Mouse (Mus musculus) midbrain, postnatal 0 days (tissue): ENCODE results near the gene Tmem145. TPM values are rescaled to one million over a fixed set of nuclear protein-coding genes. Genes with fewer than 3 reads are reported as not detected.

Source experiments
- ATAC-seq: fragments of 200-750 bp; cut with Nextera tagmentation; 2 replicates; pipeline ENCODE4 v1.8.0; 2017; ENCODE audit warnings: moderate number of reproducible peaks, mild to moderate bottlenecking, moderate TSS enrichment, moderate library complexity; ENCODE audit not compliant: low FRiP score
- DNase-seq: peaks from one replicate; pipeline ENCODE4 v3.0.0-alpha.2; 2015; ENCODE audit warnings: low spot score
- H3K27ac ChIP-seq: fragments of 300-500 bp; sonication (generic); 2 replicates; pipeline ENCODE4 v1.5.1; 2014; ENCODE audit warnings: low read depth, mild to moderate bottlenecking, low read length, mixed read lengths
- H3K27me3 ChIP-seq: fragments of 300-500 bp; sonication (generic); 2 replicates; pipeline ENCODE4 v1.6.1; 2014; ENCODE audit warnings: low read length, control low read depth, mixed read lengths; ENCODE audit not compliant: insufficient read depth
- H3K36me3 ChIP-seq: fragments of 300-500 bp; sonication (generic); 2 replicates; pipeline ENCODE4 v1.6.1; 2014; ENCODE audit warnings: low read length, control low read depth, mixed read lengths; ENCODE audit not compliant: insufficient read depth
- H3K4me1 ChIP-seq: fragments of 300-500 bp; sonication (generic); 2 replicates; pipeline ENCODE4 v1.6.1; 2014; ENCODE audit warnings: mild to moderate bottlenecking, control low read depth, antibody characterized with exemption, low read length, mixed read lengths; ENCODE audit not compliant: insufficient read depth
- H3K4me2 ChIP-seq: fragments of 300-500 bp; sonication (generic); 2 replicates; pipeline ENCODE4 v1.6.1; 2014; ENCODE audit warnings: low read depth, mild to moderate bottlenecking, low read length, mixed read lengths; ENCODE audit not compliant: poor library complexity, severe bottlenecking
- H3K4me3 ChIP-seq: fragments of 300-500 bp; sonication (generic); 2 replicates; pipeline ENCODE4 v1.5.1; 2014; ENCODE audit warnings: low read depth, mild to moderate bottlenecking, low read length, moderate library complexity
- H3K9ac ChIP-seq: fragments of 300-500 bp; sonication (generic); replicated peaks from 2 replicates; pipeline ENCODE4 v1.6.1; 2014; ENCODE audit warnings: mild to moderate bottlenecking, low read length, moderate library complexity, mixed read lengths; ENCODE audit not compliant: poor library complexity, severe bottlenecking
- H3K9me3 ChIP-seq: fragments of 300-500 bp; sonication (generic); 2 replicates; pipeline ENCODE4 v1.6.1; 2016; ENCODE audit warnings: low read length, control low read depth
- CTCF ChIP-seq: IDR thresholded peaks from 2 replicates; pipeline ENCODE4 v1.5.1; 2016; ENCODE audit warnings: antibody characterized with exemption, mild to moderate bottlenecking
- WGBS: fragments of 180-500 bp; shearing (Covaris S2); extraction: QIAGEN DNeasy Blood & Tissue Kit; methylation state at CpG from one replicate; pipeline ENCODE4 v1.1.7; 2014; 5-methylcytosine and 5-hydroxymethylcytosine counted together
- polyA plus RNA-seq: library from polyadenylated mRNA; unstranded; fragments of >200 nt; fragmentation: Nextera tagmentation; extraction: Ambion mirVana; gene quantifications from 2 replicates; pipeline ENCODE4 v1.2.1, GENCODE M21; 2015
- total RNA-seq: library from RNA; depleted of rRNA; stranded (reverse); fragments of >200 nt; gene quantifications from 2 replicates; pipeline ENCODE4 v1.2.3, GENCODE M21; 2014; rRNA removed

Gene Tmem145
- total and polyA plus RNA-seq, 2 experiments from 2014 or later = 105 to 143 TPM

- no peak overlapping the region for H3K4me3 ChIP-seq
- no peak for TF ChIP-seq CTCF
- WGBS = 96% methylated on average over 17 of the region's 17 CpGs
- H3K4me2 ChIP-seq = no peak overlapping the region
- 0 out of 2 replicates have a peak, but pooled peaks cover 3% of the 10 kb centered on the region for H3K4me1 ChIP-seq
- H3K27me3 ChIP-seq = peaks cover 8% of the 10 kb centered on the region
- peaks cover 56% of the 10 kb centered on the region for H3K36me3 ChIP-seq
- ATAC-seq (no peak), DNase-seq (no peak)
- no peak overlapping the region for H3K9ac ChIP-seq
- H3K27ac ChIP-seq = no peak overlapping the region
- no peaks in the 10 kb centered on the region for H3K9me3 ChIP-seq
Observed at GRCm38 (mm10) chr7:25363632-25364031, 57.7 kb downstream of the Tmem145 start.

Other genes starting within 250 kb of the Tmem145 start
- 153 and 161 TPM in 2 replicates for gene Grik5, start 233.8 kb upstream of the Tmem145 start, total RNA-seq
- gene Grik5, start 233.8 kb upstream of the Tmem145 start, polyA plus RNA-seq = 15.7 and 18.6 TPM in 2 replicates
- 37.4 and 38.0 TPM in 2 replicates for gene Zfp574, start 233.5 kb upstream of the Tmem145 start, total RNA-seq
- gene Zfp574, start 233.5 kb upstream of the Tmem145 start, polyA plus RNA-seq = 30.9 and 31.9 TPM in 2 replicates
- 7.6 and 9.0 TPM in 2 replicates for gene Pou2f2, start 126.4 kb upstream of the Tmem145 start, total RNA-seq
- gene Pou2f2, start 126.4 kb upstream of the Tmem145 start, polyA plus RNA-seq = 28.9 and 35.9 TPM in 2 replicates
- 25.9 and 27.8 TPM in 2 replicates for gene Dedd2, start 85.5 kb upstream of the Tmem145 start, total RNA-seq
- 17.7 and 18.7 TPM in 2 replicates for gene Dedd2, start 85.5 kb upstream of the Tmem145 start, polyA plus RNA-seq
- 8.1 and 9.5 TPM in 2 replicates for gene Zfp526, start 84.7 kb upstream of the Tmem145 start, total RNA-seq
- 0.94 and 1.0 TPM in 2 replicates for gene Zfp526, start 84.7 kb upstream of the Tmem145 start, polyA plus RNA-seq
- 155 and 169 TPM in 2 replicates for gene Gsk3a, start 68.3 kb upstream of the Tmem145 start, total RNA-seq
- 20.3 and 20.6 TPM in 2 replicates for gene Gsk3a, start 68.3 kb upstream of the Tmem145 start, polyA plus RNA-seq
- gene Erf, start 55.3 kb upstream of the Tmem145 start, total RNA-seq = 15.8 TPM in 2 replicates
- gene Erf, start 55.3 kb upstream of the Tmem145 start, polyA plus RNA-seq = 2.2 and 3.0 TPM in 2 replicates
- 145 and 146 TPM in 2 replicates for gene Cic, start 38.4 kb upstream of the Tmem145 start, total RNA-seq
- 26.8 and 31.9 TPM in 2 replicates for gene Cic, start 38.4 kb upstream of the Tmem145 start, polyA plus RNA-seq
- 595 and 661 TPM in 2 replicates for gene Pafah1b3, start 8.1 kb upstream of the Tmem145 start, total RNA-seq
- gene Pafah1b3, start 8.1 kb upstream of the Tmem145 start, polyA plus RNA-seq = 604 and 629 TPM in 2 replicates
- gene Prr19, start 4.7 kb upstream of the Tmem145 start, total RNA-seq = 2.0 and 2.5 TPM in 2 replicates
- 5.7 and 7.0 TPM in 2 replicates for gene Prr19, start 4.7 kb upstream of the Tmem145 start, polyA plus RNA-seq
- 90.0 and 103 TPM in 2 replicates for gene Megf8, start 11.1 kb downstream of the Tmem145 start, total RNA-seq
- gene Megf8, start 11.1 kb downstream of the Tmem145 start, polyA plus RNA-seq = 15.3 and 15.6 TPM in 2 replicates
- not detected in 2 replicates for gene Cnfn, start 63.6 kb downstream of the Tmem145 start, total RNA-seq
- gene Cnfn, start 63.6 kb downstream of the Tmem145 start, polyA plus RNA-seq = not detected in 2 replicates
- gene Lipe, start 92.6 kb downstream of the Tmem145 start, total RNA-seq = 10.6 and 11.6 TPM in 2 replicates
- 6.9 and 7.6 TPM in 2 replicates for gene Lipe, start 92.6 kb downstream of the Tmem145 start, polyA plus RNA-seq
- gene Cxcl17, start 106.8 kb downstream of the Tmem145 start, total RNA-seq = not detected in 2 replicates
- gene Cxcl17, start 106.8 kb downstream of the Tmem145 start, polyA plus RNA-seq = 0.38 and 0.57 TPM in 2 replicates
- 1.4 and 2.9 TPM in 2 replicates for gene Ceacam1, start 171.5 kb downstream of the Tmem145 start, total RNA-seq
- gene Ceacam1, start 171.5 kb downstream of the Tmem145 start, polyA plus RNA-seq = 0.84 and 0.94 TPM in 2 replicates
- gene Ceacam2, start 233.8 kb downstream of the Tmem145 start, total RNA-seq = not detected in 2 replicates
- gene Ceacam2, start 233.8 kb downstream of the Tmem145 start, polyA plus RNA-seq = not detected in 2 replicates